Mouse (Mus musculus) ES-CJ7 (cell line): ENCODE measurements around the gene Angel2.

Experiments used
- DNase-seq: peaks from one replicate; pipeline ENCODE4 v3.0.0; 2011; ENCODE audit warnings: low read depth, low spot score

Angel2 gene

GRCm38 (mm10) chr1:190929010-190929695 lies 4.2 kb downstream of the Angel2 start:
- no peak for DNase-seq

GRCm38 (mm10) chr1:190930181-190930580 lies 5.3 kb downstream of the Angel2 start:
- no peak for DNase-seq

- no peak for DNase-seq
Measured at GRCm38 (mm10) chr1:190939803-190940202, 14.9 kb downstream of the Angel2 start.

- DNase-seq = peak; percentile 80
Measured at GRCm38 (mm10) chr1:190944109-190944760, 19.3 kb downstream of the Angel2 start.

- DNase-seq = no peak
Measured at GRCm38 (mm10) chr1:190947986-190948385, 23.1 kb downstream of the Angel2 start.

- DNase-seq = no peak
Measured at GRCm38 (mm10) chr1:190948439-190948838, 23.5 kb downstream of the Angel2 start.

- DNase-seq = peak; percentile 45
Measured at GRCm38 (mm10) chr1:190948846-190949245, 23.9 kb downstream of the Angel2 start.

GRCm38 (mm10) chr1:190951014-190951413 lies 26.1 kb downstream of the Angel2 start:
- no peak for DNase-seq

- DNase-seq = no peak
Measured at GRCm38 (mm10) chr1:190953009-190953408, 28.1 kb downstream of the Angel2 start.

- DNase-seq = no peak
Measured at GRCm38 (mm10) chr1:190958821-190959220, 33.9 kb downstream of the Angel2 start.

GRCm38 (mm10) chr1:190962760-190963159 lies 37.8 kb downstream of the Angel2 start:
- DNase-seq = no peak

GRCm38 (mm10) chr1:190964992-190965780 lies 40.3 kb downstream of the Angel2 start:
- DNase-seq = no peak

- DNase-seq = no peak
Measured at GRCm38 (mm10) chr1:190968010-190968409, 43.1 kb downstream of the Angel2 start.

- DNase-seq = no peak
Measured at GRCm38 (mm10) chr1:190971708-190972610, 47.0 kb downstream of the Angel2 start.

- DNase-seq = no peak
Measured at GRCm38 (mm10) chr1:190972612-190973192, 47.8 kb downstream of the Angel2 start.

- DNase-seq = no peak
Measured at GRCm38 (mm10) chr1:190974191-190974590, 49.3 kb downstream of the Angel2 start.

GRCm38 (mm10) chr1:190974833-190975232 lies 49.9 kb downstream of the Angel2 start:
- DNase-seq = no peak

- DNase-seq = no peak
Measured at GRCm38 (mm10) chr1:190976887-190977573, 52.1 kb downstream of the Angel2 start.

- DNase-seq = no peak
Measured at GRCm38 (mm10) chr1:190978001-190978400, 53.1 kb downstream of the Angel2 start.

- peak; percentile 38 for DNase-seq
Measured at GRCm38 (mm10) chr1:190978511-190979073, 53.7 kb downstream of the Angel2 start.
